In genomic region chr16:66921414-66921915, GRCm38 (mm10) we compare ENCODE assay signal across 28 mouse cellular contexts.
A peak's percentile ranks its signal among the peaks of the same experiment; 100 is the strongest.
DNase-seq lines count a peak whose midpoint lies in the region; ATAC-seq and TF ChIP-seq lines count a peak whose summit lies in the region.
"Had no signal": no experiment of that assay in that cellular context is flagged by ENCODE, and none has a peak within 500 bp of the region (broad histone marks: within the 10 kb centered on the region; RNA-seq: fewer than 3 reads in every experiment).

No protein-coding gene starts in this region.

- TF ChIP-seq CTCF in lung, postnatal 0 days (IDR thresholded peaks at IDR 0.05): no peak
- no peak for TF ChIP-seq CTCF in lung, adult 2 months (IDR thresholded peaks at IDR 0.05; ENCODE audit: insufficient read depth, low read length)
- no peak for TF ChIP-seq CTCF in Patski (IDR thresholded peaks at IDR 0.05)

- TF ChIP-seq EP300 in lung, postnatal 0 days (IDR thresholded peaks at IDR 0.05): peak; percentile 55; the same call in 1 of the 2 replicates

- H3K27me3 ChIP-seq in lung, postnatal 0 days (replicated peaks; ENCODE audit: insufficient read depth, low read length): no peaks in the 10 kb centered on the region
- H3K27me3 ChIP-seq in Patski: no peaks in the 10 kb centered on the region
- H3K27me3 ChIP-seq: embryonic facial prominence, embryonic 13.5 days; forebrain, embryonic 13.5 days; heart, embryonic 12.5 days; heart, embryonic 15.5 days; hindbrain, embryonic 13.5 days had no signal

- CTCF ChIA-PET in Patski (lab: Charles Lee): interaction anchor here (1.0 kb wide), 1 partner anchor 212 kb away, joined by 3 read pairs; no protein-coding TSS in a partner anchor

- no peaks in the 10 kb centered on the region for H3K36me3 ChIP-seq in lung, postnatal 0 days (ENCODE audit: insufficient read depth, low read length)
- H3K36me3 ChIP-seq: embryonic facial prominence, embryonic 10.5 days; embryonic facial prominence, embryonic 13.5 days; forebrain, embryonic 10.5 days; heart, embryonic 12.5 days; heart, embryonic 15.5 days; hindbrain, embryonic 10.5 days; hindbrain, embryonic 13.5 days had no signal

- no peak overlapping the region for H3K4me2 ChIP-seq in lung, postnatal 0 days (replicated peaks; ENCODE audit: low read depth, low read length)
- H3K4me2 ChIP-seq: embryonic facial prominence, embryonic 13.5 days; forebrain, embryonic 13.5 days; heart, embryonic 12.5 days; heart, embryonic 15.5 days; hindbrain, embryonic 13.5 days had no signal

- in situ Hi-C loops in Patski (cut with MboI; ENCODE audit: low pct_unique_long_range_greater_than_20kb): no loop called here

- H3K4me3 ChIP-seq in lung, postnatal 0 days (ENCODE audit: low read depth, low read length): no peak overlapping the region
- H3K4me3 ChIP-seq in lung, adult 2 months (replicated peaks; ENCODE audit: extremely low read depth, low read depth, low read length): no peak overlapping the region
- H3K4me3 ChIP-seq: embryonic facial prominence, embryonic 10.5 days; embryonic facial prominence, embryonic 13.5 days; forebrain, embryonic 10.5 days; forebrain, embryonic 13.5 days; heart, embryonic 12.5 days; heart, embryonic 15.5 days; hindbrain, embryonic 10.5 days; hindbrain, embryonic 13.5 days had no signal

- no peak for DNase-seq in frontal cortex, postnatal 10 days (ENCODE audit: low spot score in 2 of 2)
- peak; percentile 28 for DNase-seq in lung, postnatal 0 days (ENCODE audit: low spot score)
- DNase-seq in lung, adult 2 months: no peak
- no peak for DNase-seq in Patski (ENCODE audit: low read depth, low spot score)
- no peak for DNase-seq in ovary, postnatal 14 days (ENCODE audit: low spot score)
- DNase-seq: adrenal gland, adult 2 months; adrenal gland, postnatal 14 days; cerebellum, adult 11-12 months; cerebellum, adult 8-10 months; cerebellum, postnatal 10 days; cerebellum, postnatal 36 days; embryo, embryonic 11 days; gastrocnemius, postnatal 25 days; heart, adult 18-20 months; heart, postnatal 10 days; heart, postnatal 36 days had no signal

- TF ChIP-seq POLR2A in lung, adult 2 months (IDR thresholded peaks at IDR 0.05; ENCODE audit: borderline replicate concordance, extremely low read depth, low read depth, low read length): no peak

- H3K9ac ChIP-seq in lung, postnatal 0 days (replicated peaks; ENCODE audit: low read depth): no peak overlapping the region
- H3K9ac ChIP-seq: embryonic facial prominence, embryonic 13.5 days; forebrain, embryonic 13.5 days; heart, embryonic 12.5 days; heart, embryonic 15.5 days; hindbrain, embryonic 13.5 days had no signal

- 54% methylated on average over 1 of the region's 1 CpGs for WGBS in lung, postnatal 0 days
- WGBS in lung, adult 2 months: 56% methylated on average over 1 of the region's 1 CpGs

- peak; percentile 42 for ATAC-seq in frontal cortex, adult (ENCODE audit: low TSS enrichment)
- peak; percentile 40; the same call in 1 of the 2 replicates for ATAC-seq in lung, postnatal 0 days
- peak; percentile 65 for ATAC-seq in Patski
- no peak for ATAC-seq in cerebellum, adult (ENCODE audit: insufficient number of reproducible peaks, low FRiP score, low TSS enrichment)
- ATAC-seq: forebrain, embryonic 13.5 days; forebrain, embryonic 16.5 days; hindbrain, embryonic 16.5 days had no signal

- H3K4me1 ChIP-seq in lung, postnatal 0 days (ENCODE audit: insufficient read depth, low read depth, low read length): no peaks in the 10 kb centered on the region
- no peaks in the 10 kb centered on the region for H3K4me1 ChIP-seq in lung, adult 2 months (ENCODE audit: control insufficient read depth, insufficient read depth, low read length)
- H3K4me1 ChIP-seq: embryonic facial prominence, embryonic 10.5 days; forebrain, embryonic 10.5 days; forebrain, embryonic 13.5 days; heart, embryonic 12.5 days; heart, embryonic 15.5 days had no signal

- POLR2A ChIA-PET in Patski (lab: Charles Lee): no interaction called here

- H3K9me3 ChIP-seq in lung, postnatal 0 days (ENCODE audit: low read length): no peaks in the 10 kb centered on the region
- H3K9me3 ChIP-seq: embryonic facial prominence, embryonic 10.5 days; embryonic facial prominence, embryonic 13.5 days; forebrain, embryonic 10.5 days; forebrain, embryonic 13.5 days; heart, embryonic 12.5 days; heart, embryonic 15.5 days; hindbrain, embryonic 10.5 days; hindbrain, embryonic 13.5 days had no signal

- no peak overlapping the region for H3K27ac ChIP-seq in lung, postnatal 0 days (ENCODE audit: low read length)
- H3K27ac ChIP-seq: embryonic facial prominence, embryonic 10.5 days; embryonic facial prominence, embryonic 13.5 days; forebrain, embryonic 10.5 days; forebrain, embryonic 13.5 days; heart, embryonic 15.5 days; hindbrain, embryonic 10.5 days; hindbrain, embryonic 13.5 days had no signal
